Comparison of ENCODE assay signal across 30 mouse cellular contexts in the genomic region with DNA sequence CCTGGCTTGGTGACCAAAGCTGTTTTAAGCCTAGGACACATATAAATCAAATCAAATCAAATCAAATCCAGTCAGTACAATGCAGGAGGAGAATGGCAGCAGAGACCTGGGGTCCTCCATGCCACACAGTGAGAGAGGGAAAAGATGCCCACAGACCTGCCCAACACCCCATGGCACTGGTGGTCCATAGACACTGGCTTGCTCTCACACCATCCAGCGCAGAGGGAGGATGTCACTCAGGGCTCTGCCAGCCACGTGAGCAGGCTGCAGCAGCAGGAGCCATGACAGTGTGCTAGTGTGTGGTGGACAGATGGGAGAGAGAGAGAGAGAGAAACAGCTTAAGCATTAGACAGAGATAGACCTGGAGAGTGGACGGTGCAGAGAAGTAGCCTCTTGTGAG. TPM values are rescaled to one million over a fixed set of nuclear protein-coding genes. Genes with fewer than 3 reads are reported as not detected.
DNase-seq lines count a peak whose midpoint lies in the region; ATAC-seq lines count a peak whose summit lies in the region.
"Had no signal": no experiment of that assay in that cellular context is flagged by ENCODE, and none has a peak within 500 bp of the region (broad histone marks: within the 10 kb centered on the region; RNA-seq: fewer than 3 reads in every experiment).

No protein-coding gene starts in this region.

- H3K4me2 ChIP-seq in hindbrain, embryonic 16.5 days (ENCODE audit: low read length), result no peak overlapping the region
- no peak overlapping the region for H3K4me2 ChIP-seq in hindbrain, embryonic 14.5 days (replicated peaks)
- no peak overlapping the region for H3K4me2 ChIP-seq in midbrain, embryonic 15.5 days
- H3K4me2 ChIP-seq in midbrain, embryonic 16.5 days (ENCODE audit: low read length), result no peak overlapping the region
- H3K4me2 ChIP-seq: hindbrain, embryonic 15.5 days; intestine, embryonic 15.5 days; neural tube, embryonic 15.5 days had no signal

- 71% methylated on average over 3 of the region's 3 CpGs for whole genome bisulfite sequencing in hindbrain, embryonic 16.5 days
- 69% methylated on average over 3 of the region's 3 CpGs for WGBS in hindbrain, embryonic 14.5 days
- WGBS in midbrain, embryonic 15.5 days, result 75% methylated on average over 3 of the region's 3 CpGs
- WGBS in midbrain, embryonic 16.5 days, result 74% methylated on average over 3 of the region's 3 CpGs

- H3K36me3 ChIP-seq in hindbrain, embryonic 16.5 days (ENCODE audit: control insufficient read depth, insufficient read depth, low read length), result no peaks in the 10 kb centered on the region
- H3K36me3 ChIP-seq in hindbrain, embryonic 14.5 days (replicated peaks; ENCODE audit: control insufficient read depth, insufficient read depth), result no peaks in the 10 kb centered on the region
- H3K36me3 ChIP-seq in midbrain, embryonic 15.5 days (replicated peaks), result no peaks in the 10 kb centered on the region
- no peaks in the 10 kb centered on the region for H3K36me3 ChIP-seq in midbrain, embryonic 16.5 days (ENCODE audit: control insufficient read depth, insufficient read depth, low read length)
- H3K36me3 ChIP-seq: hindbrain, embryonic 15.5 days; intestine, embryonic 15.5 days; neural tube, embryonic 15.5 days had no signal

- H3K27me3 ChIP-seq in hindbrain, embryonic 16.5 days (replicated peaks; ENCODE audit: control insufficient read depth, insufficient read depth, low read length), result no peaks in the 10 kb centered on the region
- H3K27me3 ChIP-seq in hindbrain, embryonic 14.5 days (ENCODE audit: control insufficient read depth, insufficient read depth, low read length), result no peaks in the 10 kb centered on the region
- no peaks in the 10 kb centered on the region for H3K27me3 ChIP-seq in midbrain, embryonic 15.5 days (replicated peaks)
- H3K27me3 ChIP-seq in midbrain, embryonic 16.5 days (ENCODE audit: control insufficient read depth, insufficient read depth, low read depth, low read length), result no peaks in the 10 kb centered on the region
- H3K27me3 ChIP-seq: hindbrain, embryonic 15.5 days; intestine, embryonic 15.5 days; neural tube, embryonic 15.5 days had no signal

- no peaks in the 10 kb centered on the region for H3K9me3 ChIP-seq in hindbrain, embryonic 16.5 days (ENCODE audit: control insufficient read depth, low read length)
- H3K9me3 ChIP-seq in hindbrain, embryonic 14.5 days (ENCODE audit: control insufficient read depth, low read length), result no peaks in the 10 kb centered on the region
- no peaks in the 10 kb centered on the region for H3K9me3 ChIP-seq in midbrain, embryonic 15.5 days
- no peaks in the 10 kb centered on the region for H3K9me3 ChIP-seq in midbrain, embryonic 16.5 days (replicated peaks; ENCODE audit: control insufficient read depth, low read length, poor library complexity, severe bottlenecking)
- H3K9me3 ChIP-seq: hindbrain, embryonic 15.5 days; intestine, embryonic 15.5 days; neural tube, embryonic 15.5 days had no signal

- no peaks in the 10 kb centered on the region for H3K4me1 ChIP-seq in hindbrain, embryonic 16.5 days (ENCODE audit: control insufficient read depth, insufficient read depth, low read depth, low read length)
- H3K4me1 ChIP-seq in hindbrain, embryonic 14.5 days (replicated peaks; ENCODE audit: control insufficient read depth, insufficient read depth, low read length), result no peaks in the 10 kb centered on the region
- no peaks in the 10 kb centered on the region for H3K4me1 ChIP-seq in midbrain, embryonic 15.5 days
- no peaks in the 10 kb centered on the region for H3K4me1 ChIP-seq in midbrain, embryonic 16.5 days (ENCODE audit: control insufficient read depth, insufficient read depth, low read length)
- H3K4me1 ChIP-seq: hindbrain, embryonic 15.5 days; intestine, embryonic 15.5 days; neural tube, embryonic 15.5 days had no signal

- no peak overlapping the region for H3K27ac ChIP-seq in hindbrain, embryonic 16.5 days (ENCODE audit: low read depth, low read length)
- no peak overlapping the region for H3K27ac ChIP-seq in hindbrain, embryonic 14.5 days
- no peak overlapping the region for H3K27ac ChIP-seq in midbrain, embryonic 15.5 days
- H3K27ac ChIP-seq in midbrain, embryonic 16.5 days (ENCODE audit: low read length), result no peak overlapping the region
- H3K27ac ChIP-seq: hindbrain, embryonic 15.5 days; intestine, embryonic 15.5 days; liver, embryonic 14.5 days; macrophage; neural tube, embryonic 15.5 days had no signal

- DNase-seq in hindbrain, embryonic 14.5 days (ENCODE audit: low spot score), result no peak
- peak; percentile 35 to 38 for DNase-seq in cerebellum, postnatal 14 days
- DNase-seq in gastrocnemius, postnatal 10 days, result no peak
- no peak for DNase-seq in right cerebral cortex, postnatal 10 days (ENCODE audit: low spot score in 2 of 2)
- DNase-seq: adrenal gland, postnatal 25 days; B cell, adult 2 months; gastrocnemius, postnatal 14 days; heart, postnatal 14 days; kidney, adult 2 months; kidney, postnatal 36 days; layer of hippocampus, postnatal 36 days; liver; lung, adult 2 months; lung, postnatal 10 days; right cerebral cortex, adult 18-20 months; thymus, adult 2 months; thymus, postnatal 36 days had no signal

- no peak overlapping the region for H3K4me3 ChIP-seq in hindbrain, embryonic 16.5 days (ENCODE audit: low read length)
- H3K4me3 ChIP-seq in hindbrain, embryonic 14.5 days (replicated peaks; ENCODE audit: low read length), result no peak overlapping the region
- H3K4me3 ChIP-seq in midbrain, embryonic 15.5 days, result no peak overlapping the region
- no peak overlapping the region for H3K4me3 ChIP-seq in midbrain, embryonic 16.5 days (ENCODE audit: low read depth, low read length)
- H3K4me3 ChIP-seq: erythroblast, embryonic 14.5 days; hindbrain, embryonic 15.5 days; intestine, embryonic 15.5 days; neural tube, embryonic 15.5 days had no signal

- peak; percentile 48; the same call in 1 of the 2 replicates for ATAC-seq in hindbrain, embryonic 16.5 days
- ATAC-seq in hindbrain, embryonic 14.5 days (ENCODE audit: low FRiP score), result no peak
- 0 out of 2 replicates have a peak, but pooled peaks have one; percentile 33 for ATAC-seq in midbrain, embryonic 15.5 days (replicated peaks)
- ATAC-seq in midbrain, embryonic 16.5 days, result no peak
- ATAC-seq: forebrain, embryonic 16.5 days; intestine, embryonic 15.5 days had no signal

- H3K9ac ChIP-seq in hindbrain, embryonic 16.5 days (ENCODE audit: low read depth, low read length), result no peak overlapping the region
- H3K9ac ChIP-seq in hindbrain, embryonic 14.5 days, result no peak overlapping the region
- no peak overlapping the region for H3K9ac ChIP-seq in midbrain, embryonic 15.5 days
- H3K9ac ChIP-seq in midbrain, embryonic 16.5 days (ENCODE audit: low read depth, low read length), result no peak overlapping the region
- H3K9ac ChIP-seq: hindbrain, embryonic 15.5 days; intestine, embryonic 15.5 days; liver, embryonic 14.5 days; neural tube, embryonic 15.5 days had no signal

RNA-seq across cellular contexts. Expression of gene Pirt, which starts 19.2 kb away (rescaled TPM):
- polyA plus RNA-seq in hindbrain, embryonic 16.5 days (2015; fragmentation: Nextera tagmentation; extraction: Ambion mirVana), result 3.0 and 4.8 TPM in 2 replicates
- polyA plus RNA-seq in hindbrain, embryonic 14.5 days (2014; fragmentation: Nextera tagmentation; extraction: Ambion mirVana), result 1.2 and 1.6 TPM in 2 replicates
- polyA plus RNA-seq in midbrain, embryonic 15.5 days (2015; fragmentation: Nextera tagmentation; extraction: Ambion mirVana), result 0.83 and 1.1 TPM in 2 replicates
- polyA plus RNA-seq in midbrain, embryonic 16.5 days (2015; fragmentation: Nextera tagmentation; extraction: Ambion mirVana), result 0.82 and 1.4 TPM in 2 replicates
- total RNA-seq in gastrocnemius, postnatal 10 days (2021), result under 1 TPM; 0.07 to 0.12 TPM
- total RNA-seq: granulocyte monocyte progenitor cell, adult 5-6 weeks; megakaryocyte-erythroid progenitor cell, adult 5-6 weeks had no signal
- polyA plus RNA-seq: limb, embryonic 11.5 days; liver, embryonic 14.5 days; macrophage had no signal

Comparison
In these comparisons a context has a peak if more than half of its experiments do, and no peak if none do; other contexts are left out.
1. ATAC-seq: peak in hindbrain, embryonic 16.5 days (single experiment) and midbrain, embryonic 15.5 days (single experiment); none in hindbrain, embryonic 14.5 days (single experiment) and midbrain, embryonic 16.5 days (single experiment).
2. DNase-seq: peak in cerebellum, postnatal 14 days (2 of 2); none in hindbrain, embryonic 14.5 days (single experiment), gastrocnemius, postnatal 10 days (single experiment) and right cerebral cortex, postnatal 10 days (0 of 2).